ENCODE assay signal across 9 mouse cellular contexts in genomic region chr5:136045987-136046386, GRCm38 (mm10). TPM values are rescaled to one million over a fixed set of nuclear protein-coding genes. Genes with fewer than 3 reads are reported as not detected.
A peak's percentile ranks its signal among the peaks of the same experiment; 100 is the strongest.
DNase-seq lines count a peak whose midpoint lies in the region; ATAC-seq and TF ChIP-seq lines count a peak whose summit lies in the region.
"Had no signal": no experiment of that assay in that cellular context is flagged by ENCODE, and none has a peak within 500 bp of the region (broad histone marks: within the 10 kb centered on the region; RNA-seq: fewer than 3 reads in every experiment).

No protein-coding gene starts in this region.

- peak overlapping the region; percentile 49 for H3K27ac ChIP-seq in forebrain, embryonic 10.5 days
- no peak overlapping the region for H3K27ac ChIP-seq in forebrain, embryonic 15.5 days (replicated peaks)
- H3K27ac ChIP-seq in forebrain, embryonic 16.5 days (ENCODE audit: low read length) = no peak overlapping the region
- H3K27ac ChIP-seq in hindbrain, postnatal 0 days = no peak overlapping the region

- no peaks in the 10 kb centered on the region for H3K9me3 ChIP-seq in forebrain, embryonic 10.5 days
- H3K9me3 ChIP-seq in forebrain, embryonic 15.5 days = no peaks in the 10 kb centered on the region
- H3K9me3 ChIP-seq in forebrain, embryonic 16.5 days (ENCODE audit: control insufficient read depth, low read length) = no peaks in the 10 kb centered on the region
- no peaks in the 10 kb centered on the region for H3K9me3 ChIP-seq in hindbrain, postnatal 0 days (ENCODE audit: low read length)

- no peak overlapping the region for H3K4me3 ChIP-seq in forebrain, embryonic 10.5 days
- H3K4me3 ChIP-seq in forebrain, embryonic 15.5 days = no peak overlapping the region
- H3K4me3 ChIP-seq in forebrain, embryonic 16.5 days (replicated peaks; ENCODE audit: low read length) = no peak overlapping the region
- no peak overlapping the region for H3K4me3 ChIP-seq in hindbrain, postnatal 0 days (ENCODE audit: low read length)
- H3K4me3 ChIP-seq: myocyte had no signal

- H3K27me3 ChIP-seq in forebrain, embryonic 10.5 days (ENCODE audit: poor library complexity, severe bottlenecking) = no peaks in the 10 kb centered on the region
- H3K27me3 ChIP-seq in forebrain, embryonic 15.5 days = no peaks in the 10 kb centered on the region
- H3K27me3 ChIP-seq in forebrain, embryonic 16.5 days (replicated peaks; ENCODE audit: control insufficient read depth, insufficient read depth, low read length) = no peaks in the 10 kb centered on the region
- no peaks in the 10 kb centered on the region for H3K27me3 ChIP-seq in hindbrain, postnatal 0 days (ENCODE audit: insufficient read depth, low read length)

- DNase-seq in forebrain, embryonic 10.5 days (ENCODE audit: extremely low spot score, low spot score) = peak; percentile 87
- peak; percentile 65 for DNase-seq in c-Kit-positive CD71-positive TER-119-positive erythroid progenitor cells, embryonic 14.5 days (ENCODE audit: low spot score)
- DNase-seq in hindbrain, postnatal 0 days (ENCODE audit: low spot score) = peak; percentile 90
- peak; percentile 81 to 97 for DNase-seq in layer of hippocampus, postnatal 25 days (ENCODE audit: extremely low spot score in 1 of 2, low spot score in 1 of 2)
- peak; percentile 84 for DNase-seq in mesoderm, embryonic 11.5 days (ENCODE audit: low read depth, low spot score)
- DNase-seq in spleen, postnatal 14 days (ENCODE audit: low spot score in 2 of 2) = peak; percentile 61 to 77

- no peaks in the 10 kb centered on the region for H3K36me3 ChIP-seq in forebrain, embryonic 10.5 days (replicated peaks)
- no peaks in the 10 kb centered on the region for H3K36me3 ChIP-seq in forebrain, embryonic 15.5 days
- H3K36me3 ChIP-seq in forebrain, embryonic 16.5 days (ENCODE audit: control insufficient read depth, insufficient read depth) = no peaks in the 10 kb centered on the region
- no peaks in the 10 kb centered on the region for H3K36me3 ChIP-seq in hindbrain, postnatal 0 days (ENCODE audit: insufficient read depth, low read length)

- H3K4me2 ChIP-seq in forebrain, embryonic 15.5 days (replicated peaks) = no peak overlapping the region
- no peak overlapping the region for H3K4me2 ChIP-seq in forebrain, embryonic 16.5 days (ENCODE audit: low read length)
- no peak overlapping the region for H3K4me2 ChIP-seq in hindbrain, postnatal 0 days (ENCODE audit: low read depth, low read length)

- ATAC-seq in forebrain, embryonic 15.5 days (replicated peaks) = no peak
- peak; percentile 52; the same call in 1 of the 2 replicates for ATAC-seq in forebrain, embryonic 16.5 days
- ATAC-seq in hindbrain, postnatal 0 days = peak; percentile 49; the same call in 1 of the 2 replicates

- TF ChIP-seq CTCF in hindbrain, postnatal 0 days (IDR thresholded peaks at IDR 0.05; ENCODE audit: low read depth) = peak; percentile 88

- H3K4me1 ChIP-seq in forebrain, embryonic 10.5 days = peaks cover 29% of the 10 kb centered on the region
- H3K4me1 ChIP-seq in forebrain, embryonic 15.5 days = no peaks in the 10 kb centered on the region
- H3K4me1 ChIP-seq in forebrain, embryonic 16.5 days (replicated peaks; ENCODE audit: control insufficient read depth, insufficient read depth, low read length) = no peaks in the 10 kb centered on the region
- no peaks in the 10 kb centered on the region for H3K4me1 ChIP-seq in hindbrain, postnatal 0 days (ENCODE audit: insufficient read depth, low read length)

- 2% methylated on average over 10 of the region's 10 CpGs for WGBS in forebrain, embryonic 10.5 days
- 4% methylated on average over 10 of the region's 10 CpGs for WGBS in forebrain, embryonic 15.5 days
- 3% methylated on average over 10 of the region's 10 CpGs for WGBS in forebrain, embryonic 16.5 days
- 3% methylated on average over 10 of the region's 10 CpGs for WGBS in hindbrain, postnatal 0 days

- no peak overlapping the region for H3K9ac ChIP-seq in forebrain, embryonic 15.5 days (replicated peaks)
- no peak overlapping the region for H3K9ac ChIP-seq in forebrain, embryonic 16.5 days (replicated peaks; ENCODE audit: low read depth, low read length)
- no peak overlapping the region for H3K9ac ChIP-seq in hindbrain, postnatal 0 days (replicated peaks; ENCODE audit: low read length)

RNA-seq across cellular contexts. Expression of gene Upk3b, which starts 7.7 kb away (rescaled TPM):
- polyA plus RNA-seq in forebrain, embryonic 10.5 days (2016; fragmentation: Nextera tagmentation; extraction: Ambion mirVana) = 0.09 TPM in 1 of 2 replicates, not detected in the other
- polyA plus RNA-seq in forebrain, embryonic 15.5 days (2015; fragmentation: Nextera tagmentation; extraction: Ambion mirVana) = not detected in 2 replicates
- not detected in 2 replicates for polyA plus RNA-seq in forebrain, embryonic 16.5 days (2015; fragmentation: Nextera tagmentation; extraction: Ambion mirVana)
- not detected in 2 replicates for total RNA-seq in hindbrain, postnatal 0 days (2014; rRNA removed)
- not detected in 2 replicates for polyA plus RNA-seq in hindbrain, postnatal 0 days (2015; fragmentation: Nextera tagmentation; extraction: Ambion mirVana)
- total RNA-seq in layer of hippocampus, postnatal 25 days (2021) = not detected
- polyA plus RNA-seq: myocyte had no signal

RNA-seq across cellular contexts. Expression of gene Upk3bl, which starts 8.3 kb away (rescaled TPM):
- 1.5 and 1.7 TPM in 2 replicates for polyA plus RNA-seq in forebrain, embryonic 10.5 days (2016; fragmentation: Nextera tagmentation; extraction: Ambion mirVana)
- not detected in 2 replicates for polyA plus RNA-seq in forebrain, embryonic 15.5 days (2015; fragmentation: Nextera tagmentation; extraction: Ambion mirVana)
- not detected in 2 replicates for polyA plus RNA-seq in forebrain, embryonic 16.5 days (2015; fragmentation: Nextera tagmentation; extraction: Ambion mirVana)
- not detected in 2 replicates for total RNA-seq in hindbrain, postnatal 0 days (2014; rRNA removed)
- 0.14 TPM in 1 of 2 replicates, not detected in the other for polyA plus RNA-seq in hindbrain, postnatal 0 days (2015; fragmentation: Nextera tagmentation; extraction: Ambion mirVana)
- total RNA-seq in layer of hippocampus, postnatal 25 days (2021) = not detected
- polyA plus RNA-seq: myocyte had no signal

RNA-seq across cellular contexts. Expression of gene Rasa4, which starts 37.7 kb away (rescaled TPM):
- 3.8 and 5.1 TPM in 2 replicates for polyA plus RNA-seq in forebrain, embryonic 10.5 days (2016; fragmentation: Nextera tagmentation; extraction: Ambion mirVana)
- polyA plus RNA-seq in forebrain, embryonic 15.5 days (2015; fragmentation: Nextera tagmentation; extraction: Ambion mirVana) = 6.0 and 6.3 TPM in 2 replicates
- polyA plus RNA-seq in forebrain, embryonic 16.5 days (2015; fragmentation: Nextera tagmentation; extraction: Ambion mirVana) = 5.9 and 9.1 TPM in 2 replicates
- total RNA-seq in hindbrain, postnatal 0 days (2014; rRNA removed) = 27.0 and 27.5 TPM in 2 replicates
- 19.2 and 19.4 TPM in 2 replicates for polyA plus RNA-seq in hindbrain, postnatal 0 days (2015; fragmentation: Nextera tagmentation; extraction: Ambion mirVana)
- total RNA-seq in layer of hippocampus, postnatal 25 days (2021) = 1 to 10 TPM; 2.5 to 3.4 TPM

RNA-seq across cellular contexts. Expression of gene Dtx2, which starts 51.4 kb away (rescaled TPM):
- polyA plus RNA-seq in forebrain, embryonic 10.5 days (2016; fragmentation: Nextera tagmentation; extraction: Ambion mirVana) = 33.9 and 41.1 TPM in 2 replicates
- polyA plus RNA-seq in forebrain, embryonic 15.5 days (2015; fragmentation: Nextera tagmentation; extraction: Ambion mirVana) = 26.6 and 27.6 TPM in 2 replicates
- polyA plus RNA-seq in forebrain, embryonic 16.5 days (2015; fragmentation: Nextera tagmentation; extraction: Ambion mirVana) = 26.4 and 28.1 TPM in 2 replicates
- total RNA-seq in hindbrain, postnatal 0 days (2014; rRNA removed) = 23.5 and 28.6 TPM in 2 replicates
- polyA plus RNA-seq in hindbrain, postnatal 0 days (2015; fragmentation: Nextera tagmentation; extraction: Ambion mirVana) = 17.4 and 17.9 TPM in 2 replicates
- total RNA-seq in layer of hippocampus, postnatal 25 days (2021) = 1 to 10 TPM; 7.8 to 8.2 TPM
